Mouse (Mus musculus): Measurements from ENCODE around the gene Mcub.

The Mcub gene

DNA sequence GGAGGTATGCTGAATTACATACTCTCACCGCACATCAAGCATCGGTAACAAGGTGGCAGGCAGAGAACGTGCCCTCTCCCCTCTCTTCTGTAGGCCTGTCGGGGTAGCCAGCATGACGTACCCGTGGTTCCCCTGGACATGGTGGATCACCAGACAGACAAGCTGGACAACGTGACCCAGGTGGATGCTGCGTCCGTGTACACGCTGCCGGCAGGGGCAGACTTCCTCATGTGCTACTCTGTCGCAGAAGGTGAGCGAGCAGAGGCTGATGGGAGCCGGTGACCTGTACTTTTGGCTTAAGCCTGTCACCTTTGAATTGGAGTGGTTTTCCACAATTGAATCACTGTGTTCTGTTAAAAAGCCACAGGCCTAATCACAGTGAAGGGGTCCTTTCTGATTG, 58.0 kb downstream of the Mcub start:
- POLR2A ChIA-PET = no interaction called here

DNA sequence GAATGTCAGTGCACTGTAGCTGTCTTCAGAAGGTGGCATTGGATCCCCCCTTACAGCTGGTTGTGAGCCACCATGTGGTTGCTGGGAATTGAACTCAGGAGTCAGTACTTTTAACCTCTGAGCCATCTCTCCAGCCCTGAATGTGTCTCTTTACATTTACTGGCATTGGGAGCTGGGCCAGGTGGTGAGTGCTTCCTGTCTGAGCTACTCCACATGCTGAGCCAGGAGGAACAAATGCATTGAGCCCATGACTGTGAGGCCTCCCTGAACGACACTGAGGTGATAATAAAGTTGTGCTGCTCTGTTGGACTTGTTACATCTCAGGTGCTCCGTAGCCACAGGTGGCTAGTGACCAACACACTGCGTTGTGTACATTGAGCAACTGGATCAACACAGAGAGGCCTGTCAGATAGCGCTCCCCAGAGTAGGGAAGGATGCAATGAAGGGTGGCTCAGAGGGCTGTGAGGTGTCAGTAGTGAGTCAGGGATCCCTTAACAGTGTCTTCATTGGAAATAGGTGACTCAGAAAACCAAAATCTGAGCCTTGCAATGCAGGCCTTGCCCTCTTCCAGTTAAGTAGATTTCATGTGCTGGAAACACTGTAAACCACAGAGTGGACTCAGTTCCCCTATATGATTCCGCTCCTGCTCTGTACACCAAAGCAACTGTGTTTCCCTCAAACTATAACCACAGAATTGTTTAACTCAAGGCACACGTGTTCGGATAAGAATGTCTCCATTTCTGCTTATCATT, 65.4 kb downstream of the Mcub start:
- CTCF ChIA-PET = interaction anchor here in 1 of 4 experiments (0.6 kb wide), 1 partner anchor 82 kb away, joined by 4 read pairs; the partner anchor contains the start of gene Rrh
- POLR2A ChIA-PET = no interaction called here

More for the DNA sequence above, 58.0 kb downstream of the Mcub start:
- CTCF ChIA-PET = interaction anchor here in 1 of 4 experiments (0.6 kb wide), 1 partner anchor 983 kb away, joined by 3 read pairs; no protein-coding TSS in a partner anchor

DNA sequence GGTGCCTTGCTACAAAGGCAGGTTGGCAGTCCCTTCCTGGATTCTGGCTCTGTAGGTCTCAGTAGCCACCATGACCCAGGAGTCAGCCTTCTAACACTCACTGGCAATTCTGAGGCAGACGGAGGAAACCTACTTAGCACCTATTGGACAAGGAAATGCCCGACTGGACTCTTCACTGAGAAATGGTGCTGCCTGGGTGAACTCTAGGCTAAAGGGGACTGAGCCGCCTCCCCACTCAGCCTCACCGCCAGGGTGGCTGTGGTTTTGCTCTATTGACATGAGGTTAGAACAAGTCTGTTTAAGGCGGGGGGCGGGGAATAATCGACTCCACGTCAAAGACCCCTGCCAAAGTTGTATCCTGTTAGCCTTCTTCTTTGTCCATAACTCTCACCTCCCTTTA, 66.1 kb downstream of the Mcub start:
- POLR2A ChIA-PET = no interaction called here
- CTCF ChIA-PET = no interaction called here

DNA sequence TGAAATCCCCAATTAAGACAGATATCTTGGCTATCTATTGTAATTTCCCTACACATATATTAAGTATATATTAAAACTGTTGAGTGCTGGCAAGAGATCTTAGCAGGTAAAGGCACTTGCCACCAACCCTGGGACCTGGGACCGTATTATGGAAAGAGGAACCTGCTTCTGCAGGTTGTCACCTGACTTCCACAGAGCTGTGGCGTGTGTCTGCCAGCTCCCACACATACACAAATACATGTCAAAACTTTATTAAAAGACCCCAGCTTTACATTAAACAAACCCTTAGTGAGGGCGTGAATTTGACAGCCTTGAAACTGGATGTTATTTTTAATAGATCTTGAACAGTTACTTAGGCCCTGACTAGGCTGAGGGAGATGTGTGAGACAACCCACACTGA, 66.6 kb downstream of the Mcub start:
- ChIA-PET CTCF (interaction anchor here in 1 of 4 experiments (1.5 kb wide), 1 partner anchor 15 kb away, joined by 3 read pairs; no protein-coding TSS in a partner anchor), POLR2A (no interaction called here)

DNA sequence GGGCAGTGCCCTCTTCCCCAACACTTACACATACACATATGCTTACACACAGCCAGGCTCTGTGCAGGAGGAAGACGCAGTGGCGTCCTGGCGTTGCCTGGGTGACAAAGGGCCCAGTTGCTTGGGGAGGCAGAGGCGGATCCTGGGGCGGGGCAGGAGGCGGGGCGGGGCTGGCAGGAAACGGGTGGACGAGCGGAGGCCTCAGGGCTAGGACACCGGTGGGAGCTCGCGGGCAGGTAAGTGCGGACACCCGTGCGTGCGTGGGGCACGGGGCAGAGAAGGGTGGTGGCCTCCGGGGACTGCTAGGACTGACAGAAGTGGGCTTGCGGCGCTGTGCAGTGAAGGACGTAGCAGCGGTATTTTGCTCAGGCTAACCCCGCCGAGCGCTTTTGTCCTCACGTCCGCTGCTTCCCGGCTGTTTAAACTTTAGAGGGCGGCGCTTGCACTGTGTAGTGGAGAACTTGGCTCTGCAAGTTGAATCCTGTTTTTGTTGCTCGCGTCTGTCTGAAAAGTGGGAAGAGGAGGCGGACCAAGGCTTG, 68.7 kb downstream of the Mcub start, which contains the start of gene Casp6:
Gene Casp6 (plus strand): TSS at position 155 of the 539 bp plus-strand sequence.
- POLR2A ChIA-PET = no interaction called here
- CTCF ChIA-PET = interaction anchor here in 1 of 4 experiments (0.6 kb wide), 1 partner anchor 1688 kb away, joined by 4 read pairs; no protein-coding TSS in a partner anchor

DNA sequence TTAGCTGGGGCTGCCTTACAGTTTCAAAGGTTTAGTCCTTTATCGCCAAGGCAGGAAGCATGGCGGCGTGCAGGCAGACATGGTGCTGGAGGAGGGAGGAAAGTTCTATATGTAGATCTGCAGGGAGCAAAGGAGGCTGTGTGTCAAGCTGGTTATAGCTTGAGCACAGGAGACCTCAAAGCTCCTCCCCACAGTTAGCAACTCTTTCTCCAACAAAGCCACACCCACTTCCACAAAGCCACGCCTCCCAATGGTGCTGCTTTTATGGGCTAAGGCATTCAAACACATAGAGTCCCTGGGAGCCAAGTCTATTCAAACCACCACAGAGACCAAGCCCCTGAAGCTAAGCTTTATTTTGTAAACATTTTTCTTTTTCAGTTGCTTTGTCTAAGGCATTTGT, 71.1 kb downstream of the Mcub start:
- ChIA-PET POLR2A (interaction anchor here in 3 of 4 experiments (0.6 to 1.8 kb wide), 8 partner anchors 9 to 982 kb away, joined by 3 to 6 read pairs (median 4); partner anchors contain the start of gene Pla2g12a (in 2 of the 3)), CTCF (interaction anchor here in 3 of 4 experiments (0.5 to 1.2 kb wide), 4 partner anchors 19 to 162 kb away, joined by 3 to 4 read pairs (median 4); partner anchors contain the start of gene Sec24b (in 1 of the 3))

DNA sequence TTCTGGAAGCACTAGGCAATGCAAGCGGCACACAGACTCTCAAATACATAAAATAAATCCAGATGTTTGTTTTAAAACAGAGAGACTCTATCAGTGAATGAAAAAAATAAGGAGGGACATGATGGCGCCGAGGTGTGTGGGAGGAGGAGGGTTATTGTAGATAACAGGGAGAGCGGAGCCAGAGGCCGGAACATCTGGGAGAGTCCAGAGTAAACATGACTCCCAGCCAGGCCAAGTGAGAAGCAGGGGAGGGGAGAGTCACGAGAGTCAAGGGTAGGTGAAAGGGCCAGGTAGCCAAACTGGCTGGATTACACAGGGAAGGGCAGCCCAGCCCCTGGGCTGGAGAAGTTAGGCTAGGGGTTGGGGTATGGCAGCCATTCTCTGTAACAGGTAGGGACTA, 73.4 kb downstream of the Mcub start:
- CTCF ChIA-PET = interaction anchor here in 1 of 4 experiments (0.5 kb wide), 1 partner anchor 19 kb away, joined by 6 read pairs; no protein-coding TSS in a partner anchor
- POLR2A ChIA-PET = no interaction called here

DNA sequence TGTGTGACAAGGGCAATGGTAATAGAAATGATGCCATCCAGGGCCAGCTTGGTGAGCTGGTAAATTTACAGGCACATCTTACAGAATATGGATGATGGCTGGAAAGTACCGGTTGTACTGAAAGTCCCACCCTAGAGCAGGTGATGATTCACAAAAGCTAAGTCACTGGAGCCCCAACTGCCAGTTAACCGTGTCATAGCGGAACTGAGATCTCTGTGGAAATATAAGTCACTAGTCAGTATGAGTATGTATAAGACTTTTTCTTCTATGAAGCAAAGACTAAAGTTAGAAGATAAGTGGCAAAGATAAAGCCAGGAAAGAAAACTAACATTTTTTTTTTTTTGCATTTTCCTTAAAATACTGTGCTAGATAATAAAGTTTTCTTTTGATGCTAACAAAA, 76.9 kb downstream of the Mcub start:
- CTCF ChIA-PET = no interaction called here
- POLR2A ChIA-PET = no interaction called here

DNA sequence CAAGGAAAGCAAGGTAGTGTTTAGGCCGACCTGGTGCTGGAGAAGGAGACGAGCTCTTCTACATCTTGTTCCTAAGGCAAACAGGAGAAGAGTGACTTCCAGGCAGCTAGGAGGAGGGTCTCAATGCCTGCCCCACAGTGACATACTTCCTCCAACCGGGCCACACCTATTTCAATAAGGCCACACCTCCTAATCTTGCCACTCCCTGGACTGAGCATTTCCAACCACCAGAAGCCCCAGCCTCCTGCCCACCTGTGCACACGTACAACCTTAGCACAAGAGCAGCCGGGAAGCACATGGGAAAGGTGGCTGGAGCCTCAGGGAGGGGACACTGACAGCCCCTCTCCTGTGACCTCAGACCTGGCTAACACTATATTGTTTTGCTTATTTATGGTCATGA, 78.0 kb downstream of the Mcub start:
- CTCF ChIA-PET = no interaction called here
- POLR2A ChIA-PET = no interaction called here

DNA sequence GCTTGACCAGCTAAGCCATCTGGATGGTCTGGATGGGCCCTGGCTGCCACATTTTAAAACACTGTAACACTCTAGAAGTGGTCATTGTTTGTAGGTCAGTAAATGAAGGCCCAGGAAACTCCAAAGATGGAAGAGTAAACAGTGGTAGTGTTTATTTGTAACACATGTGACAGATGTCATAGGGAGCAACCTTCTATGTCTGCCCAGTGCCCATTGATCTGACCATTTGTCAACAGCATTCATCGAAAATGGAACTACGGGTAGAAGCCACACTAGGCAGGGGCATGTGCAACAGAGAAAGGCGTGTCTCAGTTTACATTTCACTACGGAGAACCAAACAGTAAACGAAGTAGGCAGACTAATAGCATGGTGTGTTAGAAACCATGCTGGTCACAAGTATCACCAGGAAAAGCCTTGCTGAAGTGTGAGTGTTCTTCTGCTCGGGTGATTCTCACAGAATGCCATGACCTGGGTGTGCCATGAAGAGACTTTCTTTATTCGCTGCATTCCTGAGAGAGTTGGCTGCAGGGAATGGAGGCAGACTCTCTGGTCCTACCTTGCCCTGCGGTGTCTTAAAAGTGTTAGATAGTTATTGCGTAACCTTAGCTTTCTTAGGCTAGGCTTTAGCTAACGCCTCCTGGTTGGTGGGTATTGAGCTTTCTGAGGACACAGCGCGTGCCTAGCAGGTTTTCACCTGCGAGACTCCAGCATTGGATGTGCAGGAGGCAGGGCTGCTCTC, 82.1 kb downstream of the Mcub start:
- ChIA-PET CTCF (no interaction called here), POLR2A (interaction anchor here in 2 of 4 experiments (0.9 to 1.5 kb wide), 7 partner anchors 8 to 138 kb away, joined by 3 to 6 read pairs (median 3); no protein-coding TSS in a partner anchor)

DNA sequence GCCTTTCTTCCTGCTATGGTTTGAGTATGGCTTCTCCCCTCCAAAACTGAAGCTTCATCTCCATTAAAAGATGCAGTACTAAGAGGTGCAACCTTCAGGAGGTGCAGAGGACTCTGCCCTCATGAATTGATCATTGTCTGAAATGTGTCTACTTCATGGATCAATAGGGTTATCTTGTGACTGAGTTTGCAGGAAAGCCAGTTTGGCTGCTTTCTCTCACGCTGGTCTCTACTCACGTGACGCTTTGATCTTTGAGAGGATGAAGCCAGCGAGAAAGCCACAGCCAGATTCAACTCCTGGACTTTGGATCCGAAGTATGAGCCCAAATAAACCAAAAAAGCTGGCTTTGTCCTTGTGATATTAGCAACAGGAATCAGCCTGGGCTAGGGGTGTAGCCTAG, 83.6 kb downstream of the Mcub start:
- CTCF ChIA-PET = interaction anchor here in 2 of 4 experiments (0.5 to 1.0 kb wide), 2 partner anchors 32 to 463 kb away, joined by 3 to 6 read pairs; no protein-coding TSS in a partner anchor
- POLR2A ChIA-PET = no interaction called here

DNA sequence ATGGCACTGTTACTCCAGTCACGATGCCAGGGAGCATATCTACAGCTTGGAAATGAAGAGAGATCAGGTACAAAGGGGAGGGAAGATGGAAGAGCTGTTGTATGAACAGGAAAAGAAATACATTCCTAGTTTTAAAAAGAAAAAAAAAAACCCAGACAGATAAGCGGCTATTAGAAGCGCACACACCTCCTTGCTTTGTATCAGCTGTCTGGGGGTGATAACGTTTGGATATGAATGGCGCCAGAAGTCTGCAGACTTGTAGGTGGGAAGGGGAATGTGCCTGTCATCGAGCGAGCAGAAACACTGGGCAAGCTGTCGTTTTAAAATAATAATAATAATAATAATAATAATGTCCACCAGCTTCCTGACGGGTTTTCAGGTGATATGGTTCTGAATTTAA, 84.4 kb downstream of the Mcub start:
- ChIA-PET CTCF (no interaction called here), POLR2A (no interaction called here)

DNA sequence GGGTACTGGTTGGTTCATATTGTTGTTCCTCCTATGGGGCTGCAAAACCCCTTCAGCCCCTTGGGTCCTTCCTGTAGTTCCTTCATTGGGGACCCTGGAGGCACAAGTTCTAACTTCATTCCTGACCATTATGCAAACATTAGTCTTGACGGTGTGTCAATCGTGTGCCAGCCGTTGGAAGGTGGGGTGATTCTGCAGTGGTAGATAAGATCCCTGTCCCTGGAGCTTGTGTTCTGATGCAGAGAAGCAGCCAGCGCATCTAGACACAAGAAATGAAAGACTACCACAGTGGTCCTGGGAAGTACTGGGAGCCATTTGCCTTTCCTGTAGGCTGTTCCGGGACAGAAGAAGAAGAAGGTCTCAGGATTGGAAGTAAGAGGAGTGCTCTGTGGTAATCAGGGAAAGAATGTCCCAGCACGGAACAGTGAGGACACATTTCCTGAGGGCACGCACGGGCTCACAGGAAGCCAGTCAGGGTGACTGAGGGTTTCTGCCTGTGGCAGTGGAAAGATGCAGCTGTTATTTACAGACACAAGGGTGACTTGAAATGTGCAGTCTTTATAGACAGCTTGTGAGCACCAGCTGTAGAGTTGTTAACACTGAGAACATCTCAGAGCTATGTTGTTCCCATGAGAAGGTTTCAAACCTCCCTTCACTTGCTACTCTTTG, 88.9 kb downstream of the Mcub start:
- CTCF ChIA-PET = interaction anchor here in 1 of 4 experiments (0.7 kb wide), 1 partner anchor 38 kb away, joined by 3 read pairs; no protein-coding TSS in a partner anchor

DNA sequence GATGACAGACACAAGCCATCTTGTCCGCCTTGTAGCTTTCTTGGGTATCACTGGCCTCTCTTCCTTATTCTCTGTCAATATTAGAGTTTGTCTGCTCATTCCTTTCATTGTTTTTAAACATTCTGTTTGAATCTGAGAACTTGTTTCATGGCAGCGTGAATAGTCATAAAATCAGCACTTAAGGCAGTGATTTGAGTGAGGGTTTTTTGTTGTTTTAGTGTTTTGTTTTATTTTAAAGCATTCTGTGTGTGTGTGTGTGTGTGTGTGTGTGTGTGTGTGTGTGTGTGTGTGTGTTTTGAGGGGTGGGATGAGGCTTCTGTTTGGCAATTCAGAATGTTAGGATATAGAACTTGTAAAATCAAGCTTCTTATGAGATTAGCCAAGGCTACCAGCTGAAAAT, 90.1 kb downstream of the Mcub start:
- CTCF ChIA-PET = interaction anchor here in 1 of 4 experiments (1.2 kb wide), 1 partner anchor 38 kb away, joined by 3 read pairs; no protein-coding TSS in a partner anchor
- POLR2A ChIA-PET = interaction anchor here in 2 of 4 experiments (0.8 to 1.6 kb wide), 5 partner anchors 8 to 18 kb away, joined by 3 to 5 read pairs (median 3); no protein-coding TSS in a partner anchor

More for the DNA sequence above, 88.9 kb downstream of the Mcub start:
- POLR2A ChIA-PET = no interaction called here

DNA sequence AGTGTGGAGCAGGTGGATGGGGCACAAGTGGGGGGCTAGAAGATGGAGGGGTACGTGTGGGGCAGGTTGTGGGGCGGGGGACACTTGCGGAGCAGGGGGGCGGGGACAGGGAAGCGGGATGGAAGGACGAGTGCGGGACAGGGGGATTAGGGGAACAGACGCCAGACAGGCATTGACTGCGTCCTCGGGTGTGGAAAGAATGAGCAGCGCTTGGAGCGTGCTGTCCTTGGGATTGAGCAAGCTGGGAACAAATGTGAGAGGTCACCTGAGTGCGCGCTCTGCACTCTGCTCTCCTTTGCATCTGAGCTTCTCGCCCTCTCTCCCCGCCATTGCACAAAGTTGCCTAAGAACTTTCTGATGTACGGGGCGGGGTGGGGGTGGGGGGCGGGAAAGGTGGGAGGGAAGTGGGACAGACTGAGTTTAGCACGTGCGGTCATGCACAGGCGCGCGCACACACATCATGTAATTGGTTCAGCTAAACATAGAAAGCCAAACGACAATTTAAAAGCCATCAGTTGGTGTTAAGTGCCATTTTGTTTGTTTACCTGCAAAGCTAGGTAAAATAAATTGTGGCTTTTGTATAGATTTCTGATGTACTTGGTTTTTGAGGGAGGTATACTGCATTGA, 90.8 kb downstream of the Mcub start:
- ChIA-PET CTCF (interaction anchor here in 2 of 4 experiments (0.6 to 1.2 kb wide), 3 partner anchors 17 to 39 kb away, joined by 3 to 6 read pairs (median 3); no protein-coding TSS in a partner anchor), POLR2A (interaction anchor here in 2 of 4 experiments (0.6 to 1.6 kb wide), 10 partner anchors 9 to 850 kb away, joined by 3 to 5 read pairs (median 3); no protein-coding TSS in a partner anchor)

DNA sequence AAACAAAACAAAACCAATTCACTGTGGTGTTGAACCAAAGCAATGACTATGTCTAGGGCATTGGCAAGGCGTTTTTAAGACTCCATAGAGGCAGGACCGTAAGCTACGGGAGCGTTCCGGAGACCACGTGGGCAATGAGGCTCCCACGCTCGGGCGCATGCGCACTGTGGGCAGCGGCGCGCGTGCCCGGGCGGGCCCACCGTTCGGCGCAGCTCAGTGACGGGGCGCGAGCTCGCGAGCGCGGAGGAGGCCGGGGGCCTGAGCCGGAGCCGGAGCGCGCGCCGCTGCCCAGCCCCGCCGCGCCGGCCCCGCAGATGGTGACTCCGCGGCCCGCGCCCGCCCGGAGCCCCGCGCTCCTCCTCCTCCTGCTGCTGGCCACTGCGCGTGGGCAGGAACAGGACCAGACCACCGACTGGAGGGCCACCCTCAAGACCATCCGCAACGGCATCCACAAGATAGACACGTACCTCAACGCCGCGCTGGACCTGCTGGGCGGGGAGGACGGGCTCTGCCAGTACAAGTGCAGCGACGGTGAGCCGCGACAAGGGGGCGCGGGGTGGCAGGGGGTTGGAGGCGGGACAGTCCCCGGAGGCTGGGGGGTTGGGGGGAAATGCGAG, 91.5 kb downstream of the Mcub start, which contains the start of gene Pla2g12a:
Gene Pla2g12a (plus strand): TSS at position 202 of the 617 bp plus-strand sequence.
- POLR2A ChIA-PET = interaction anchor here in 2 of 4 experiments (0.6 to 1.6 kb wide), 7 partner anchors 11 to 959 kb away, joined by 3 to 10 read pairs (median 3); partner anchors contain the start of gene Ostc (in 1 of the 2)

DNA sequence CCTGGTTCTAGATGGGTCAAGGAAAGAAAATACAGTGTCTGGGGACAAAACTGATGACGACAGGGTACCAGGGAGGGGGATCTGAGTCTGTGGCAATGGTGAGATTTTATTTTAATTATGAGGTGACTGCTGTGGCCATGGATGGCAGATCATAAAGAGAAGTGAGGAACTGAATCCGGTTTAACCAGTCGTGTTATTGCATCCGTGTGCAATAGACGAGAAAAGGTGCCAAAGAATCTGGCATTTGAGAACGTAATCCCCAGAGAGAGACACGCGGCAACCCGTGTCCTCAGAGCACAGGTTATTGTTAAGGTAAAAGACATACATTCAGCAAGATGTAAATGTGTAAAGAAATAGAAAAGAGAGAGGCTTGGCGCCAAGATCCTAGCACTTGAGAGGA, 92.7 kb downstream of the Mcub start:
- CTCF ChIA-PET = no interaction called here

More for the DNA sequence above, 91.5 kb downstream of the Mcub start, which contains the start of gene Pla2g12a:
- CTCF ChIA-PET = interaction anchor here in 2 of 4 experiments (0.6 kb wide), 2 partner anchors 16 to 36 kb away, joined by 3 to 6 read pairs; no protein-coding TSS in a partner anchor

More for the DNA sequence above, 92.7 kb downstream of the Mcub start:
- POLR2A ChIA-PET = no interaction called here

Measured in embryonic stem cell, embryonic (primary cell).